Mouse (Mus musculus) MEL (cell line): Measurements from ENCODE around the gene Ntn4.

Source experiments
- CTCF ChIP-seq, 3 experiments: IDR thresholded peaks in 2 of 3; conservative IDR thresholded peaks in 1 of 3; 2 replicates each; pipeline ENCODE4 v1.5.1; 2011 to 2012; ENCODE audit warnings: low read length in 3 of 3, low read depth in 2 of 3, mild to moderate bottlenecking in 2 of 3, improper control_type of control experiment in 1 of 3, inconsistent platforms in 1 of 3, mixed read lengths in 1 of 3, moderate library complexity in 1 of 3; ENCODE audit not compliant: control insufficient read depth in 1 of 3, insufficient read depth in 1 of 3, poor library complexity in 1 of 3, severe bottlenecking in 1 of 3
- POLR2A ChIP-seq, 2 experiments: IDR thresholded peaks; 2 replicates each; pipeline ENCODE4 v1.6.1; 2011 to 2012; ENCODE audit warnings: low read length in 2 of 2, mild to moderate bottlenecking in 2 of 2, control low read depth in 1 of 2, improper control_type of control experiment in 1 of 2, low read depth in 1 of 2, moderate library complexity in 1 of 2; ENCODE audit not compliant: control insufficient read depth in 1 of 2, insufficient read depth in 1 of 2, poor library complexity in 1 of 2
- TAL1 ChIP-seq: IDR thresholded peaks from 2 replicates; pipeline ENCODE4 v1.6.1; 2012; ENCODE audit warnings: mild to moderate bottlenecking, inconsistent platforms, low read length, moderate library complexity, mixed read lengths
- TBP ChIP-seq: IDR thresholded peaks from 2 replicates; pipeline ENCODE4 v1.8.0; 2011; ENCODE audit warnings: low read depth, low read length, improper control_type of control experiment
- USF1 ChIP-seq: IDR thresholded peaks from 2 replicates; pipeline ENCODE4 v1.6.1; 2014; ENCODE audit warnings: low read depth, mild to moderate bottlenecking, inconsistent platforms, low read length, improper control_type of control experiment, moderate library complexity

- no peak for TF ChIP-seq CTCF (IDR thresholded peaks at IDR 0.05 in 2 of 3, conservative IDR thresholded peaks at IDR 0.05 in 1 of 3; ENCODE audit: control insufficient read depth in 1 of 3, insufficient read depth in 1 of 3, low read depth in 2 of 3, low read length in 3 of 3, poor library complexity in 1 of 3, severe bottlenecking in 1 of 3)
- TF ChIP-seq POLR2A (IDR thresholded peaks at IDR 0.05; ENCODE audit: control insufficient read depth in 1 of 2, insufficient read depth in 1 of 2, low read depth in 1 of 2, low read length in 2 of 2, poor library complexity in 1 of 2), result no peak
- no peak for TF ChIP-seq TBP
- no peak for TF ChIP-seq TAL1
- no peak for TF ChIP-seq USF1
Observed at GRCm38 (mm10) chr10:93683896-93684295, 43.4 kb downstream of the Ntn4 start.
